Mouse (Mus musculus) cortical plate, adult 2 months (tissue): ENCODE measurements around the gene Prdx2.

Experiments used
- CTCF ChIP-seq: fragments of 200-500 bp; IDR thresholded peaks from 2 replicates; pipeline ENCODE4 v1.5.1; 2011; ENCODE audit warnings: mild to moderate bottlenecking, control low read depth, low read length; ENCODE audit not compliant: insufficient read depth; ENCODE audit errors: extremely low read depth
- POLR2A ChIP-seq: fragments of 200-500 bp; IDR thresholded peaks from 2 replicates; pipeline ENCODE4 v1.6.1; 2011; ENCODE audit warnings: mild to moderate bottlenecking, low read length, control low read depth; ENCODE audit not compliant: insufficient read depth; ENCODE audit errors: extremely low read depth

DNA sequence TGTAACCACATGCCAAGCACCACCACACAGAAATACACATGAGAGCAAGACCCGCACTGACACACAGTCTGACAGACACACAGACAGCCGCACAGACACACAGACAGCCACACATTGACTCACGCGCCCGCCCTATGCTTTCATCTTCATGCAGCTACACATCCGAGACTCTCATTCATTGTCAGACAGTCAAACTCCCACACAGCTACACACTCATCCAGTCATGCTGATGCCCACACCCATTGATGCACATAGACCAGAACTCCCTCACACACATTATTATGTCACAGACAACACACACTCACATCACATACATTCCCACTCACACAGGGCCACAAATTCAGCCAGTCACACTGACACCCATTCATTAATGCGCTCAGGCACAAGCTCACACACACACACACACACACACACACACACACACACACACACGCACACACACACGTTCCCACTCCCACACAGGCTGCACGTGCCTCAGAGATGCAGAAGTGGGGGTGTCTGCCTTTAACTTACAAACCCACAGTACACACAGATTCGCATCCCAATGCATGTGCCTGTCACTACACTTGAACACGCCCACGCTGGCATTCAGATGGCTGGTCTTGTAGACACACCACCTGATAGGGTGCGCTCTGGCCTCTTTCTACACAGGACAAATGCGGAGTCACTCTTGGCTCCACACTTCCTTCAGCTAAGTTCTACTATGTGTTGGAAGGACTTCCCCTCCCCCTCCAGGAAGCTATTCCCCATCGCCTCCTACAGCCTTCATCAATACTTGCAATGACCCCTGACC, 35.4 kb upstream of the Prdx2 start:
- TF ChIP-seq POLR2A (no peak), CTCF (no peak)
